ENCODE assay signal across 20 mouse cellular contexts in genomic region chr19:47517570-47517969, GRCm38 (mm10). TPM values are rescaled to one million over a fixed set of nuclear protein-coding genes. Genes with fewer than 3 reads are reported as not detected.
DNase-seq lines count a peak whose midpoint lies in the region; ATAC-seq and TF ChIP-seq lines count a peak whose summit lies in the region.
"Had no signal": no experiment of that assay in that cellular context is flagged by ENCODE, and none has a peak within 500 bp of the region (broad histone marks: within the 10 kb centered on the region; RNA-seq: fewer than 3 reads in every experiment).

No protein-coding gene starts in this region.

- DNase-seq in forebrain, postnatal 0 days: no peak
- DNase-seq in MEL (ENCODE audit: low read depth, low spot score): peak; percentile 51
- no peak for DNase-seq in liver, embryonic 13.5 days
- DNase-seq in adrenal gland, adult 2 months: no peak
- DNase-seq: adrenal gland, postnatal 14 days; cerebellum, adult 11-12 months; cerebellum, adult 9-10 months; cerebellum, postnatal 36 days; gastrocnemius, adult 2 months; gastrocnemius, postnatal 25 days; heart, postnatal 14 days; kidney, adult 18-20 months had no signal

- peak; percentile 34; the same call in 1 of the 2 replicates for ATAC-seq in forebrain, postnatal 0 days
- ATAC-seq in forebrain, embryonic 15.5 days (replicated peaks): no peak
- ATAC-seq in intestine, postnatal 0 days: 0 out of 2 replicates have a peak, but pooled peaks have one; percentile 20
- ATAC-seq in intestine, embryonic 15.5 days: no peak
- ATAC-seq in liver, embryonic 13.5 days (ENCODE audit: low read depth): no peak
- ATAC-seq: hindbrain, embryonic 16.5 days; inflammation-experienced regulatory T-cells, adult 6 months had no signal

- no peaks in the 10 kb centered on the region; the same call in 1 of the 2 replicates for H3K79me2 ChIP-seq in MEL (ENCODE audit: control insufficient read depth, insufficient read depth, low read length, poor library complexity)

- TF ChIP-seq CTCF in forebrain, postnatal 0 days (IDR thresholded peaks at IDR 0.05; ENCODE audit: low read depth): no peak
- TF ChIP-seq CTCF in intestine, postnatal 0 days (IDR thresholded peaks at IDR 0.05; ENCODE audit: low read depth): no peak
- TF ChIP-seq CTCF in MEL (IDR thresholded peaks at IDR 0.05 in 2 of 3, conservative IDR thresholded peaks at IDR 0.05 in 1 of 3; ENCODE audit: control insufficient read depth in 1 of 3, insufficient read depth in 1 of 3, low read depth in 2 of 3, low read length in 3 of 3, poor library complexity in 1 of 3, severe bottlenecking in 1 of 3): no peak

- no peaks in the 10 kb centered on the region for H3K27me3 ChIP-seq in forebrain, postnatal 0 days (ENCODE audit: insufficient read depth, low read length)
- no peaks in the 10 kb centered on the region for H3K27me3 ChIP-seq in forebrain, embryonic 15.5 days
- H3K27me3 ChIP-seq in intestine, postnatal 0 days (replicated peaks; ENCODE audit: control insufficient read depth, insufficient read depth, low read length): no peaks in the 10 kb centered on the region
- no peaks in the 10 kb centered on the region for H3K27me3 ChIP-seq in intestine, embryonic 15.5 days (replicated peaks)
- H3K27me3 ChIP-seq in MEL (ENCODE audit: control insufficient read depth in 1 of 2, insufficient read depth in 2 of 2, low read length in 2 of 2): no peaks in the 10 kb centered on the region
- H3K27me3 ChIP-seq in liver, embryonic 13.5 days: no peaks in the 10 kb centered on the region
- H3K27me3 ChIP-seq: CH12.LX; embryonic facial prominence, embryonic 13.5 days had no signal

- TF ChIP-seq POLR2A in MEL (IDR thresholded peaks at IDR 0.05; ENCODE audit: control insufficient read depth in 1 of 2, insufficient read depth in 1 of 2, low read depth in 1 of 2, low read length in 2 of 2, poor library complexity in 1 of 2): no peak

- H3K4me3 ChIP-seq in forebrain, postnatal 0 days (ENCODE audit: low read depth, low read length): no peak overlapping the region
- no peak overlapping the region for H3K4me3 ChIP-seq in forebrain, embryonic 15.5 days
- H3K4me3 ChIP-seq in intestine, postnatal 0 days (ENCODE audit: low read depth, low read length): no peak overlapping the region
- no peak overlapping the region for H3K4me3 ChIP-seq in intestine, embryonic 15.5 days (replicated peaks)
- H3K4me3 ChIP-seq in MEL (ENCODE audit: control insufficient read depth in 1 of 2, insufficient read depth in 1 of 2, low read depth in 2 of 2, low read length in 2 of 2): no peak overlapping the region
- no peak overlapping the region for H3K4me3 ChIP-seq in liver, embryonic 13.5 days (replicated peaks)
- H3K4me3 ChIP-seq: embryonic facial prominence, embryonic 13.5 days; gastrocnemius, adult 2 months; hindbrain, embryonic 10.5 days had no signal

- TF ChIP-seq RAD21 in MEL (IDR thresholded peaks at IDR 0.05; ENCODE audit: low read depth, low read length): no peak

- 51% methylated on average over 8 of the region's 8 CpGs for WGBS in forebrain, postnatal 0 days
- WGBS in forebrain, embryonic 15.5 days: 55% methylated on average over 8 of the region's 8 CpGs
- 69% methylated on average over 8 of the region's 8 CpGs for WGBS in intestine, postnatal 0 days
- WGBS in intestine, embryonic 15.5 days: 88% methylated on average over 8 of the region's 8 CpGs
- WGBS in liver, embryonic 13.5 days (ENCODE audit: insufficient replicate concordance): 75% methylated on average over 8 of the region's 8 CpGs

- H3K36me3 ChIP-seq in forebrain, postnatal 0 days (ENCODE audit: insufficient read depth): peaks cover 26% of the 10 kb centered on the region; the same call in 1 of the 2 replicates
- H3K36me3 ChIP-seq in forebrain, embryonic 15.5 days: peaks cover 12% of the 10 kb centered on the region; the same call in 1 of the 2 replicates
- H3K36me3 ChIP-seq in intestine, postnatal 0 days (ENCODE audit: control insufficient read depth, insufficient read depth): peaks cover 26% of the 10 kb centered on the region
- peaks cover 4% of the 10 kb centered on the region for H3K36me3 ChIP-seq in intestine, embryonic 15.5 days
- peaks cover 0 to 14% of the 10 kb centered on the region in 2 experiments; a peak in 2 of 4 replicates for H3K36me3 ChIP-seq in MEL (ENCODE audit: control insufficient read depth in 1 of 2, insufficient read depth in 2 of 2, low read length in 2 of 2)
- H3K36me3 ChIP-seq in liver, embryonic 13.5 days: peaks cover 26% of the 10 kb centered on the region

- no peaks in the 10 kb centered on the region for H3K9me3 ChIP-seq in forebrain, postnatal 0 days (ENCODE audit: low read length)
- H3K9me3 ChIP-seq in forebrain, embryonic 15.5 days: no peaks in the 10 kb centered on the region
- H3K9me3 ChIP-seq in intestine, postnatal 0 days (ENCODE audit: control insufficient read depth): no peaks in the 10 kb centered on the region
- H3K9me3 ChIP-seq in intestine, embryonic 15.5 days: no peaks in the 10 kb centered on the region
- H3K9me3 ChIP-seq in MEL (replicated peaks; ENCODE audit: insufficient read depth, low read length): no peaks in the 10 kb centered on the region
- H3K9me3 ChIP-seq in liver, embryonic 13.5 days (replicated peaks): no peaks in the 10 kb centered on the region
- H3K9me3 ChIP-seq: embryonic facial prominence, embryonic 13.5 days; hindbrain, embryonic 10.5 days had no signal

- H3K4me1 ChIP-seq in forebrain, postnatal 0 days (ENCODE audit: insufficient read depth): no peaks in the 10 kb centered on the region
- no peaks in the 10 kb centered on the region for H3K4me1 ChIP-seq in forebrain, embryonic 15.5 days
- no peaks in the 10 kb centered on the region for H3K4me1 ChIP-seq in intestine, postnatal 0 days (replicated peaks; ENCODE audit: control insufficient read depth, insufficient read depth, low read length)
- peaks cover 7% of the 10 kb centered on the region; the same call in 1 of the 2 replicates for H3K4me1 ChIP-seq in intestine, embryonic 15.5 days (replicated peaks)
- H3K4me1 ChIP-seq in MEL (ENCODE audit: control insufficient read depth in 1 of 2, insufficient read depth in 2 of 2, low read length in 2 of 2): peaks cover 7 to 19% of the 10 kb centered on the region in 2 experiments
- H3K4me1 ChIP-seq in liver, embryonic 13.5 days (replicated peaks): peaks cover 60% of the 10 kb centered on the region
- H3K4me1 ChIP-seq: embryonic facial prominence, embryonic 13.5 days had no signal

- TF ChIP-seq EP300 in MEL (IDR thresholded peaks at IDR 0.05; ENCODE audit: low read depth in 1 of 2, low read length in 2 of 2): no peak

- H3K27ac ChIP-seq in forebrain, postnatal 0 days (ENCODE audit: low read depth, low read length): no peak overlapping the region
- no peak overlapping the region for H3K27ac ChIP-seq in forebrain, embryonic 15.5 days (replicated peaks)
- no peak overlapping the region for H3K27ac ChIP-seq in intestine, postnatal 0 days (ENCODE audit: low read depth, low read length)
- H3K27ac ChIP-seq in intestine, embryonic 15.5 days: no peak overlapping the region
- H3K27ac ChIP-seq in MEL (ENCODE audit: control insufficient read depth, low read depth, low read length): no peak overlapping the region
- no peak overlapping the region for H3K27ac ChIP-seq in liver, embryonic 13.5 days
- H3K27ac ChIP-seq: embryonic facial prominence, embryonic 13.5 days; gastrocnemius, adult 2 months; hindbrain, embryonic 10.5 days had no signal

- H3K4me2 ChIP-seq in forebrain, postnatal 0 days (ENCODE audit: low read depth): no peak overlapping the region
- H3K4me2 ChIP-seq in forebrain, embryonic 15.5 days (replicated peaks): no peak overlapping the region
- no peak overlapping the region for H3K4me2 ChIP-seq in intestine, postnatal 0 days (replicated peaks; ENCODE audit: low read depth)
- no peak overlapping the region for H3K4me2 ChIP-seq in intestine, embryonic 15.5 days (replicated peaks)
- H3K4me2 ChIP-seq in liver, embryonic 13.5 days: peak overlapping the region; percentile 69; the same call in 1 of the 2 replicates
- H3K4me2 ChIP-seq: embryonic facial prominence, embryonic 13.5 days had no signal

- H3K9ac ChIP-seq in forebrain, postnatal 0 days: no peak overlapping the region
- no peak overlapping the region for H3K9ac ChIP-seq in forebrain, embryonic 15.5 days (replicated peaks)
- no peak overlapping the region for H3K9ac ChIP-seq in intestine, postnatal 0 days (ENCODE audit: low read depth, low read length)
- no peak overlapping the region for H3K9ac ChIP-seq in intestine, embryonic 15.5 days
- H3K9ac ChIP-seq in MEL (ENCODE audit: control insufficient read depth, low read depth, low read length, poor library complexity, severe bottlenecking): no peak overlapping the region
- no peak overlapping the region for H3K9ac ChIP-seq in liver, embryonic 13.5 days
- H3K9ac ChIP-seq: embryonic facial prominence, embryonic 13.5 days had no signal

RNA-seq across cellular contexts. Expression of gene Stn1, which starts 19.7 kb away (rescaled TPM):
- total RNA-seq in forebrain, postnatal 0 days (2014; rRNA removed): 17.1 and 19.6 TPM in 2 replicates
- 20.9 and 22.7 TPM in 2 replicates for polyA plus RNA-seq in forebrain, postnatal 0 days (2015; fragmentation: Nextera tagmentation; extraction: Ambion mirVana)
- polyA plus RNA-seq in forebrain, embryonic 15.5 days (2015; fragmentation: Nextera tagmentation; extraction: Ambion mirVana): 33.6 and 36.2 TPM in 2 replicates
- polyA plus RNA-seq in intestine, postnatal 0 days (2015; fragmentation: Nextera tagmentation; extraction: Ambion mirVana): 11.4 and 14.9 TPM in 2 replicates
- 43.8 and 44.8 TPM in 2 replicates for polyA plus RNA-seq in intestine, embryonic 15.5 days (2015; fragmentation: Nextera tagmentation; extraction: Ambion mirVana)
- total RNA-seq in MEL (2012; rRNA removed): 9.7 and 10.2 TPM in 2 replicates
- 10 to 100 TPM in 1 of 2 experiments, not detected in 1; 13.6 TPM for polyA plus RNA-seq in MEL (2012; ENCODE audit: insufficient read depth in 1 of 2, insufficient read length in 2 of 2, low read depth in 1 of 2, low replicate concordance in 2 of 2, missing spikeins in 1 of 2)
- polyA plus RNA-seq in liver, embryonic 13.5 days (2015; fragmentation: Nextera tagmentation; extraction: Ambion mirVana): 11.6 and 12.7 TPM in 2 replicates
- 10 to 100 TPM in 1 of 2 experiments, 1 to 10 TPM in 1; 8.3 to 11.9 TPM for total RNA-seq in adrenal gland, adult 2 months (2021)
- 10.8 TPM in 2 replicates for polyA plus RNA-seq in adrenal gland, adult 2 months (2012; rRNA removed)

RNA-seq across cellular contexts. Expression of gene Sh3pxd2a, which starts 53.4 kb away (rescaled TPM):
- total RNA-seq in forebrain, postnatal 0 days (2014; rRNA removed): 16.1 and 20.8 TPM in 2 replicates
- 0.98 and 1.2 TPM in 2 replicates for polyA plus RNA-seq in forebrain, postnatal 0 days (2015; fragmentation: Nextera tagmentation; extraction: Ambion mirVana)
- polyA plus RNA-seq in forebrain, embryonic 15.5 days (2015; fragmentation: Nextera tagmentation; extraction: Ambion mirVana): 2.0 and 2.2 TPM in 2 replicates
- polyA plus RNA-seq in intestine, postnatal 0 days (2015; fragmentation: Nextera tagmentation; extraction: Ambion mirVana): 2.2 and 2.4 TPM in 2 replicates
- 4.8 and 5.0 TPM in 2 replicates for polyA plus RNA-seq in intestine, embryonic 15.5 days (2015; fragmentation: Nextera tagmentation; extraction: Ambion mirVana)
- 3.7 and 3.9 TPM in 2 replicates for total RNA-seq in MEL (2012; rRNA removed)
- 10 to 100 TPM in 1 of 2 experiments, not detected in 1; 11.3 TPM for polyA plus RNA-seq in MEL (2012; ENCODE audit: insufficient read depth in 1 of 2, insufficient read length in 2 of 2, low read depth in 1 of 2, low replicate concordance in 2 of 2, missing spikeins in 1 of 2)
- 0.54 and 0.62 TPM in 2 replicates for polyA plus RNA-seq in liver, embryonic 13.5 days (2015; fragmentation: Nextera tagmentation; extraction: Ambion mirVana)
- total RNA-seq in adrenal gland, adult 2 months (2021): 10 to 100 TPM; 68.2 to 90.0 TPM
- 33.1 and 61.0 TPM in 2 replicates for polyA plus RNA-seq in adrenal gland, adult 2 months (2012; rRNA removed)

Comparison
In these comparisons a context has a peak if more than half of its experiments do, and no peak if none do; other contexts are left out.
1. ATAC-seq: peak in forebrain, postnatal 0 days (single experiment) and intestine, postnatal 0 days (single experiment); none in forebrain, embryonic 15.5 days (single experiment), intestine, embryonic 15.5 days (single experiment) and liver, embryonic 13.5 days (single experiment).